Mouse (Mus musculus): Measurements from ENCODE around the gene Olfr750. TPM values are rescaled to one million over a fixed set of nuclear protein-coding genes. Genes with fewer than 3 reads are reported as not detected.
A peak's percentile ranks its signal among the peaks of the same experiment; 100 is the strongest.

Olfr750 gene
- polyA plus RNA-seq, 1 experiment from 2014 or later, result not detected

- peak; percentile 42 for DNase-seq (ENCODE audit: low spot score)
- WGBS, result 0% methylated on average over 15 of the region's 15 CpGs
- peak overlapping the region; percentile 77 for H3K4me2 ChIP-seq (replicated peaks; ENCODE audit: low read depth)
- peak overlapping the region; percentile 63 for H3K4me3 ChIP-seq (ENCODE audit: low read depth, low read length)
- no peaks in the 10 kb centered on the region for H3K9me3 ChIP-seq (ENCODE audit: control insufficient read depth, low read length)
- H3K27me3 ChIP-seq (ENCODE audit: control insufficient read depth, insufficient read depth, low read length), result no peaks in the 10 kb centered on the region
- H3K36me3 ChIP-seq (ENCODE audit: control insufficient read depth, insufficient read depth, low read length), result no peaks in the 10 kb centered on the region
- peak overlapping the region; percentile 66 for H3K9ac ChIP-seq (ENCODE audit: low read length)
- H3K27ac ChIP-seq (replicated peaks), result peak overlapping the region; percentile 90
- ATAC-seq (ENCODE audit: low FRiP score, low TSS enrichment), result peak; percentile 19
- TF ChIP-seq CTCF (IDR thresholded peaks at IDR 0.05; ENCODE audit: low read depth), result no peak
- TF ChIP-seq EP300 (optimal IDR thresholded peaks at IDR 0.05), result no peak
- H3K4me1 ChIP-seq (replicated peaks; ENCODE audit: control insufficient read depth, insufficient read depth), result no peaks in the 10 kb centered on the region
Observed at GRCm38 (mm10) chr14:51089674-51090076, 15.4 kb upstream of the Olfr750 start.

GRCm38 (mm10) chr14:51088970-51089673 is 14.9 kb upstream of the Olfr750 start:
- ATAC-seq (ENCODE audit: low FRiP score, low TSS enrichment) (peak; percentile 88), DNase-seq (ENCODE audit: low spot score) (peak; percentile 93)
- Histone ChIP-seq H3K9me3 (ENCODE audit: control insufficient read depth, low read length) (no peaks in the 10 kb centered on the region), H3K9ac (ENCODE audit: low read length) (peak overlapping the region; percentile 66), H3K27me3 (ENCODE audit: control insufficient read depth, insufficient read depth, low read length) (no peaks in the 10 kb centered on the region), H3K36me3 (ENCODE audit: control insufficient read depth, insufficient read depth, low read length) (no peaks in the 10 kb centered on the region), H3K4me2 (replicated peaks; ENCODE audit: low read depth) (peak overlapping the region; percentile 77), H3K27ac (replicated peaks) (peak overlapping the region; percentile 90), H3K4me1 (replicated peaks; ENCODE audit: control insufficient read depth, insufficient read depth) (no peaks in the 10 kb centered on the region), H3K4me3 (ENCODE audit: low read depth, low read length) (peak overlapping the region; percentile 63)
- TF ChIP-seq EP300 (optimal IDR thresholded peaks at IDR 0.05) (no peak), CTCF (IDR thresholded peaks at IDR 0.05; ENCODE audit: low read depth) (no peak)
- WGBS, result under 1% methylated on average over 34 of the region's 34 CpGs

- Histone ChIP-seq H3K36me3 (ENCODE audit: control insufficient read depth, insufficient read depth, low read length) (no peaks in the 10 kb centered on the region), H3K27me3 (ENCODE audit: control insufficient read depth, insufficient read depth, low read length) (no peaks in the 10 kb centered on the region), H3K4me1 (replicated peaks; ENCODE audit: control insufficient read depth, insufficient read depth) (no peaks in the 10 kb centered on the region), H3K4me2 (replicated peaks; ENCODE audit: low read depth) (peak overlapping the region; percentile 77), H3K27ac (replicated peaks) (peak overlapping the region; percentile 90), H3K4me3 (ENCODE audit: low read depth, low read length) (peak overlapping the region; percentile 63), H3K9ac (ENCODE audit: low read length) (peak overlapping the region; percentile 62), H3K9me3 (ENCODE audit: control insufficient read depth, low read length) (no peaks in the 10 kb centered on the region)
- ATAC-seq (ENCODE audit: low FRiP score, low TSS enrichment), result peak; percentile 31
- no peak for TF ChIP-seq CTCF (IDR thresholded peaks at IDR 0.05; ENCODE audit: low read depth)
- TF ChIP-seq EP300 (optimal IDR thresholded peaks at IDR 0.05), result no peak
- DNase-seq (ENCODE audit: low spot score), result peak; percentile 68
- WGBS, result 1% methylated on average over 23 of the region's 23 CpGs
Observed at GRCm38 (mm10) chr14:51088166-51088969, 14.1 kb upstream of the Olfr750 start.

- Histone ChIP-seq H3K27ac (replicated peaks) (0 out of 2 replicates have a peak overlapping the region, but pooled peaks have one; percentile 24), H3K4me3 (ENCODE audit: low read depth, low read length) (peak overlapping the region; percentile 63), H3K36me3 (ENCODE audit: control insufficient read depth, insufficient read depth, low read length) (no peaks in the 10 kb centered on the region), H3K4me2 (replicated peaks; ENCODE audit: low read depth) (peak overlapping the region; percentile 77), H3K4me1 (replicated peaks; ENCODE audit: control insufficient read depth, insufficient read depth) (no peaks in the 10 kb centered on the region), H3K9me3 (ENCODE audit: control insufficient read depth, low read length) (no peaks in the 10 kb centered on the region), H3K27me3 (ENCODE audit: control insufficient read depth, insufficient read depth, low read length) (no peaks in the 10 kb centered on the region), H3K9ac (ENCODE audit: low read length) (no peak overlapping the region)
- DNase-seq (ENCODE audit: low spot score) (no peak), ATAC-seq (ENCODE audit: low FRiP score, low TSS enrichment) (no peak)
- 19% methylated on average over 9 of the region's 9 CpGs for WGBS
- TF ChIP-seq EP300 (optimal IDR thresholded peaks at IDR 0.05) (no peak), CTCF (IDR thresholded peaks at IDR 0.05; ENCODE audit: low read depth) (no peak)
Observed at GRCm38 (mm10) chr14:51087762-51088161, 13.5 kb upstream of the Olfr750 start.

- no peak overlapping the region for H3K4me2 ChIP-seq (replicated peaks; ENCODE audit: low read depth)
- TF ChIP-seq CTCF (IDR thresholded peaks at IDR 0.05; ENCODE audit: low read depth) (no peak), EP300 (optimal IDR thresholded peaks at IDR 0.05) (no peak)
- DNase-seq (ENCODE audit: low spot score) (no peak), ATAC-seq (ENCODE audit: low FRiP score, low TSS enrichment) (no peak)
- H3K4me3 ChIP-seq (ENCODE audit: low read depth, low read length), result no peak overlapping the region
- H3K27ac ChIP-seq (replicated peaks), result no peak overlapping the region
- no peaks in the 10 kb centered on the region for H3K36me3 ChIP-seq (ENCODE audit: control insufficient read depth, insufficient read depth, low read length)
- H3K9me3 ChIP-seq (ENCODE audit: control insufficient read depth, low read length), result no peaks in the 10 kb centered on the region
- H3K9ac ChIP-seq (ENCODE audit: low read length), result no peak overlapping the region
- H3K27me3 ChIP-seq (ENCODE audit: control insufficient read depth, insufficient read depth, low read length), result no peaks in the 10 kb centered on the region
- H3K4me1 ChIP-seq (replicated peaks; ENCODE audit: control insufficient read depth, insufficient read depth), result no peaks in the 10 kb centered on the region
- 82% methylated on average over 4 of the region's 4 CpGs for whole genome bisulfite sequencing
Observed at GRCm38 (mm10) chr14:51085911-51086310, 11.7 kb upstream of the Olfr750 start.

- Histone ChIP-seq H3K4me1 (replicated peaks; ENCODE audit: control insufficient read depth, insufficient read depth) (no peaks in the 10 kb centered on the region), H3K4me3 (ENCODE audit: low read depth, low read length) (no peak overlapping the region), H3K4me2 (replicated peaks; ENCODE audit: low read depth) (no peak overlapping the region), H3K9ac (ENCODE audit: low read length) (no peak overlapping the region), H3K36me3 (ENCODE audit: control insufficient read depth, insufficient read depth, low read length) (no peaks in the 10 kb centered on the region), H3K27me3 (ENCODE audit: control insufficient read depth, insufficient read depth, low read length) (no peaks in the 10 kb centered on the region), H3K9me3 (ENCODE audit: control insufficient read depth, low read length) (no peaks in the 10 kb centered on the region), H3K27ac (replicated peaks) (no peak overlapping the region)
- TF ChIP-seq EP300 (optimal IDR thresholded peaks at IDR 0.05), result no peak
- TF ChIP-seq CTCF (IDR thresholded peaks at IDR 0.05; ENCODE audit: low read depth), result no peak
- no peak for ATAC-seq (ENCODE audit: low FRiP score, low TSS enrichment)
- DNase-seq (ENCODE audit: low spot score), result no peak
- 76% methylated on average over 2 of the region's 2 CpGs for WGBS
Observed at GRCm38 (mm10) chr14:51085086-51085485, 10.9 kb upstream of the Olfr750 start.

All from stomach, postnatal 0 days (tissue).